Mouse (Mus musculus) CD4-positive naive resting alpha-beta T cell, adult 76 days (primary cell): Measurements from ENCODE around the gene Crip1. TPM values are rescaled to one million over a fixed set of nuclear protein-coding genes. Genes with fewer than 3 reads are reported as not detected.

ENCODE experiments used
- total RNA-seq: library from RNA; stranded (reverse); gene quantifications from one replicate; pipeline ENCODE4 v1.2.4, GENCODE M21; 2023

Gene Crip1
- 840 TPM for total RNA-seq

DNA sequence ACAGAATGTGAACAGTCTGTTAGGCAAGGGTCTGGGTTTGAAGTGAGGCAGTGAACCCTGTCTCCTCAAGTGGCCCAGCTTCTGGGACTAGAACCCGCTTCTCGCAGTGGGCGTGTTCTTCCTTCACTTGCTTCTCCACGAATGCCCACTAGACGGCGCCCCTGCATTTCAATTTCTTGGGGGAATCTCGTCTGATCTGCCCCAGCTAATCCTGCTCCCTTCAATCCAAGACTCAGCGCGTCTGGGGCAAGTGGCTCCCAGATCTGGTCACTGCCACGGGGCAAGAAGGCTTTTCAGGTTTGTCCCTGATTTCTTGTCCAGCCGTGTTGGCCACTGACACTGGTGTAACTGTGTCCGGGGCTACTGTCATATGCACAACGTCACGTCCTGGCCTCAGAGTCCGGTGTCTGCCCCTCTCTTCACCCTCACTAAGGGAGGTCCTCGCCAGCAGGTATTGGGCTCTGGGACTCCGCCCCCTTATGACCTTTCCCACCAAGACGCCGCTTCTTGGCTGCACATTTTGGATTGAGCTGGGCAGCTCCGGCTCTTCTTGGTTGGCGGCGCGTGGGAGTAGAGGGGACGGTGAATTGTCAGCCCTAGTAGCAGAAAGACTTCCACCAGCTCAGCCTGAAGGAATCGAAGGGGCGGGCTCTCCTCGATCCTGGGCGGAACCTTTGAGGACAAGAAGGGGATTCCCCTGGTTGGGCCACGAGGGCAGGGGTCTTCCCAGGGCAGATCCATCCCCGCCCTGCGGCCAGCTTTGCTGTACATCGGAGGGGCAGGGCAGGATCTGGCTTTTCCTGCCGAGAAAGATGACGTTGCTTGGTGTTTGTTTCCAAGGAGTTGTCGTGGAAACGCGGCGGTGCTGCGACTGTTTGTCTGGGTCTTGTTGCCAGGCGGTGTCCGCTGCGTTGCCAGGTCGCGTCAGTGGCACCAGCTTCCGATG lies at the start of gene Crip1:
Crip1 (plus strand) TSS at position 205 of the 946 bp plus-strand sequence.

DNA sequence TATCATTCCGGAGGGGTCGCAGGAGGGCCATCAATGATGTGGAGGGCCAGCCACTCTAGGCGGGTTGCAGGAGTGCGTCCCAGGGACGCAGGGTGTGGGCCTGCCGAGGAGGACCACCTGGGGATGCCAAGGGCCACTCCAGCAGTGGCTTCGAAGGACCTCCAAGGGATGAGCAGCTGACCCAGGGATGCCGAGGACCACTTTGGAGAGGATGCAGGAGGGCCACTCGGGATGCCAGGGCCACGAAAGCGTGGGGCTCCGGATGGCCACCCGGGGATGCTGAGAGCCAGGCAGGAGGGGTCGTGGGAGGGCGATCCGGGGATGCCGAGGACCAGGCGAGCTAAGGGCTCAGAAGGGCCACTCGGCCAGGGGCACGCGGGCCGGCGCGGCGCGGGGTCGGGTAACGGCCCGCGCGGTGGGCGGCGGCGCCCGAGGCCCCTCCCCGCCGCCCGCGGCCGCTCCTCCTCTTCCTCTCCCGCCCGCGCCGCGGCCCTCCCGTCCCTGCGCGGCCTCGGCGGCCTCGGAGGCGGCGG lies 48.3 kb upstream of the Crip1 start, which contains the start of gene Mta1:
Mta1 (plus strand) TSS at position 530 of the 533 bp plus-strand sequence.

DNA sequence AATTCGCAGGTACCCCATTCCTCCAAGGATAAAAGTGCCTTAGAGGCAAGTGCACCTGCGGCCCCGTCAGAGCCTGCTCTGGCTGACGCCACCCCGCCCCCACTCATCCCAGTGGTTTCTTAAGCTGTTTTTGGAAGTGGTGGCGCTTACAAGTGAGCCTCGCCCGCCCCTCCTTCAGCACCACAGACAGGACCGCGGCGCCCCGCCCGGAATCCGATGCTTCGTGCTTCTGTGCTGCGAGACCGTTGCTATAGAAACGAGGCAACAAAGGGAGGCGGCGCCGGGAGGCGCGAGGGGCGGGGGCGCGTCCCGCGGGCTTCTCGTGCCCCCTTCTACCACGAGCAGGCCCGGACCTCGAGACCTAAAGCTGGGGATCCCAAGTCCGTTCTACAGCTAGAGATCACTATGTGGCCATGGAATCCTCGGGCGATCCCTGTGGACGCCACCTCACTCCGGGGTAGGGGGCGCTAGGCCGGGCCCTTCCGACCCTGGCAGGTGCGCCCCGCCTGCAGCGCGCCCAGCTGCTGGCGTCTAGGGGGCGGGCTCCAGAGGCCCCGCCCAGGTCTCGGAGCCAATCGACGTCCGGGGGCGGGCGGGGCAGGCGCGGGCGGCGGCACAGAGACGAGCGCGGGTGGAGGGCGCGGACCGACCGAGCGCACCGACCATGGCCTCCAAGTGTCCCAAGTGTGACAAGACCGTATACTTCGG lies 6.1 kb upstream of the Crip1 start, which contains the start of gene Crip2:
Crip2 (plus strand) TSS at position 329 of the 708 bp plus-strand sequence.

GRCm38 (mm10) chr12:113155887-113156539 lies 9.9 kb downstream of the Crip1 start, which contains the start of gene Tedc1:
Gene Tedc1 (plus strand): TSS chr12:113156421.

GRCm38 (mm10) chr12:113185442-113186291 lies 39.6 kb downstream of the Crip1 start, which contains the start of gene Tmem121:
Gene Tmem121 (plus strand): TSS chr12:113185930.

Other genes starting within 250 kb of the Crip1 start
- gene Jag2, start 216.5 kb upstream of the Crip1 start, total RNA-seq, result 9.7 TPM
- 28.0 TPM for gene Nudt14, start 204.2 kb upstream of the Crip1 start, total RNA-seq
- 42.4 TPM for gene Btbd6, start 169.8 kb upstream of the Crip1 start, total RNA-seq
- gene Brf1, start 145.6 kb upstream of the Crip1 start, total RNA-seq, result 220 TPM
- gene Pacs2, start 131.8 kb upstream of the Crip1 start, total RNA-seq, result 69.6 TPM
- gene Tex22, start 71.8 kb upstream of the Crip1 start, total RNA-seq, result not detected
- 79.1 TPM for gene Mta1, start 48.0 kb upstream of the Crip1 start, total RNA-seq
- 11.9 TPM for gene Crip2, start 6.1 kb upstream of the Crip1 start, total RNA-seq
- 10.1 TPM for gene Tedc1, start 10.1 kb downstream of the Crip1 start, total RNA-seq
- 0.47 TPM for gene Tmem121, start 39.6 kb downstream of the Crip1 start, total RNA-seq